Mouse (Mus musculus): ENCODE data around the gene Vsig8. TPM values are rescaled to one million over a fixed set of nuclear protein-coding genes. Genes with fewer than 3 reads are reported as not detected.

Gene Vsig8
- total and polyA plus RNA-seq, 2 experiments from 2014 or later, result 0.12 TPM; not detected in 1

GRCm38 (mm10) chr1:172567758-172568157 is 12.0 kb downstream of the Vsig8 start:
- H3K27me3 ChIP-seq (ENCODE audit: control insufficient read depth, insufficient read depth, low read length), result 0 out of 2 replicates have a peak, but pooled peaks cover 11% of the 10 kb centered on the region
- no peak for DNase-seq (ENCODE audit: low spot score)
- no peak overlapping the region for H3K4me2 ChIP-seq (ENCODE audit: low read depth, low read length)
- H3K4me1 ChIP-seq (ENCODE audit: control insufficient read depth, insufficient read depth), result no peaks in the 10 kb centered on the region
- H3K4me3 ChIP-seq (ENCODE audit: low read depth, low read length), result no peak overlapping the region
- H3K36me3 ChIP-seq (replicated peaks; ENCODE audit: control insufficient read depth, insufficient read depth, low read length), result no peaks in the 10 kb centered on the region
- H3K9ac ChIP-seq (replicated peaks; ENCODE audit: low read depth, low read length), result no peak overlapping the region
- no peak overlapping the region for H3K27ac ChIP-seq (ENCODE audit: low read depth)
- no peaks in the 10 kb centered on the region for H3K9me3 ChIP-seq (replicated peaks; ENCODE audit: control insufficient read depth, low read length)
- ATAC-seq (ENCODE audit: insufficient read depth, low read depth), result no peak
- WGBS, result 33% methylated on average over 4 of the region's 4 CpGs
- no peak for TF ChIP-seq EP300 (IDR thresholded peaks at IDR 0.05; ENCODE audit: low read depth)

- Histone ChIP-seq H3K9me3 (replicated peaks; ENCODE audit: control insufficient read depth, low read length) (no peaks in the 10 kb centered on the region), H3K4me3 (ENCODE audit: low read depth, low read length) (no peak overlapping the region), H3K27ac (ENCODE audit: low read depth) (no peak overlapping the region), H3K9ac (replicated peaks; ENCODE audit: low read depth, low read length) (no peak overlapping the region), H3K36me3 (replicated peaks; ENCODE audit: control insufficient read depth, insufficient read depth, low read length) (no peaks in the 10 kb centered on the region), H3K4me1 (ENCODE audit: control insufficient read depth, insufficient read depth) (no peaks in the 10 kb centered on the region), H3K4me2 (ENCODE audit: low read depth, low read length) (no peak overlapping the region), H3K27me3 (ENCODE audit: control insufficient read depth, insufficient read depth, low read length) (peaks cover 3% of the 10 kb centered on the region)
- 67% methylated on average over 6 of the region's 6 CpGs for WGBS
- ATAC-seq (ENCODE audit: insufficient read depth, low read depth) (no peak), DNase-seq (ENCODE audit: low spot score) (no peak)
- TF ChIP-seq CTCF (IDR thresholded peaks at IDR 0.05; ENCODE audit: low read depth), result no peak
Measured at GRCm38 (mm10) chr1:172580116-172580515, 24.4 kb downstream of the Vsig8 start.

GRCm38 (mm10) chr1:172582436-172582835 is 26.7 kb downstream of the Vsig8 start:
- no peaks in the 10 kb centered on the region for H3K4me1 ChIP-seq (ENCODE audit: control insufficient read depth, insufficient read depth)
- no peak for ATAC-seq (ENCODE audit: insufficient read depth, low read depth)
- no peaks in the 10 kb centered on the region for H3K9me3 ChIP-seq (replicated peaks; ENCODE audit: control insufficient read depth, low read length)
- H3K4me3 ChIP-seq (ENCODE audit: low read depth, low read length), result no peak overlapping the region
- H3K36me3 ChIP-seq (replicated peaks; ENCODE audit: control insufficient read depth, insufficient read depth, low read length), result no peaks in the 10 kb centered on the region
- H3K27ac ChIP-seq (ENCODE audit: low read depth), result no peak overlapping the region
- no peak overlapping the region for H3K4me2 ChIP-seq (ENCODE audit: low read depth, low read length)
- no peak overlapping the region for H3K9ac ChIP-seq (replicated peaks; ENCODE audit: low read depth, low read length)
- 82% methylated on average over 8 of the region's 8 CpGs for WGBS
- DNase-seq (ENCODE audit: low spot score), result no peak
- H3K27me3 ChIP-seq (ENCODE audit: control insufficient read depth, insufficient read depth, low read length), result peaks cover 10% of the 10 kb centered on the region
- no peak for TF ChIP-seq EP300 (IDR thresholded peaks at IDR 0.05; ENCODE audit: low read depth)
- TF ChIP-seq CTCF (IDR thresholded peaks at IDR 0.05; ENCODE audit: low read depth), result no peak

- no peak overlapping the region for H3K4me2 ChIP-seq (ENCODE audit: low read depth, low read length)
- no peaks in the 10 kb centered on the region for H3K36me3 ChIP-seq (replicated peaks; ENCODE audit: control insufficient read depth, insufficient read depth, low read length)
- H3K4me3 ChIP-seq (ENCODE audit: low read depth, low read length), result no peak overlapping the region
- TF ChIP-seq EP300 (IDR thresholded peaks at IDR 0.05; ENCODE audit: low read depth) (no peak), CTCF (IDR thresholded peaks at IDR 0.05; ENCODE audit: low read depth) (no peak)
- no peaks in the 10 kb centered on the region for H3K4me1 ChIP-seq (ENCODE audit: control insufficient read depth, insufficient read depth)
- no peak overlapping the region for H3K27ac ChIP-seq (ENCODE audit: low read depth)
- H3K9me3 ChIP-seq (replicated peaks; ENCODE audit: control insufficient read depth, low read length), result no peaks in the 10 kb centered on the region
- DNase-seq (ENCODE audit: low spot score) (no peak), ATAC-seq (ENCODE audit: insufficient read depth, low read depth) (no peak; the same call in 1 of the 2 replicates)
- H3K9ac ChIP-seq (replicated peaks; ENCODE audit: low read depth, low read length), result no peak overlapping the region
- peaks cover 10% of the 10 kb centered on the region for H3K27me3 ChIP-seq (ENCODE audit: control insufficient read depth, insufficient read depth, low read length)
- 79% methylated on average over 6 of the region's 6 CpGs for WGBS
Measured at GRCm38 (mm10) chr1:172584271-172584670, 28.5 kb downstream of the Vsig8 start.

GRCm38 (mm10) chr1:172585026-172585425 is 29.3 kb downstream of the Vsig8 start:
- 45% methylated on average over 4 of the region's 4 CpGs for WGBS
- no peak overlapping the region for H3K4me2 ChIP-seq (ENCODE audit: low read depth, low read length)
- no peak for ATAC-seq (ENCODE audit: insufficient read depth, low read depth)
- TF ChIP-seq EP300 (IDR thresholded peaks at IDR 0.05; ENCODE audit: low read depth) (no peak), CTCF (IDR thresholded peaks at IDR 0.05; ENCODE audit: low read depth) (no peak)
- no peaks in the 10 kb centered on the region for H3K36me3 ChIP-seq (replicated peaks; ENCODE audit: control insufficient read depth, insufficient read depth, low read length)
- no peaks in the 10 kb centered on the region for H3K4me1 ChIP-seq (ENCODE audit: control insufficient read depth, insufficient read depth)
- H3K9ac ChIP-seq (replicated peaks; ENCODE audit: low read depth, low read length), result no peak overlapping the region
- H3K27me3 ChIP-seq (ENCODE audit: control insufficient read depth, insufficient read depth, low read length), result peaks cover 10% of the 10 kb centered on the region
- H3K27ac ChIP-seq (ENCODE audit: low read depth), result no peak overlapping the region
- H3K4me3 ChIP-seq (ENCODE audit: low read depth, low read length), result no peak overlapping the region
- no peaks in the 10 kb centered on the region for H3K9me3 ChIP-seq (replicated peaks; ENCODE audit: control insufficient read depth, low read length)
- DNase-seq (ENCODE audit: low spot score), result no peak
